Mouse (Mus musculus) C2C12 (cell line): ENCODE results near the gene Pde4c. TPM values are rescaled to one million over a fixed set of nuclear protein-coding genes. Genes with fewer than 3 reads are reported as not detected.

ENCODE experiments used
- H3K27me3 ChIP-seq: one replicate; pipeline ENCODE4 v1.6.1; 2011; ENCODE audit not compliant: control insufficient read depth, insufficient read depth, insufficient read length
- H3K36me3 ChIP-seq: one replicate; pipeline ENCODE4 v1.6.1; 2011; ENCODE audit not compliant: control insufficient read depth, insufficient read depth
- H3K4me3 ChIP-seq: one replicate; pipeline ENCODE4 v1.5.1; 2011; ENCODE audit warnings: mild to moderate bottlenecking, control low read depth; ENCODE audit not compliant: poor library complexity, insufficient read depth, severe bottlenecking
- H3K79me2 ChIP-seq: one replicate; pipeline ENCODE4 v1.6.1; 2011; ENCODE audit not compliant: control insufficient read depth, insufficient read depth
- H3K79me3 ChIP-seq: one replicate; pipeline ENCODE4 v1.6.1; 2011; ENCODE audit warnings: low read depth, control low read depth
- H3ac ChIP-seq: one replicate; pipeline ENCODE3; 2011; ENCODE audit warnings: low read depth; ENCODE audit not compliant: control insufficient read depth, insufficient read length
- CEBPB ChIP-seq: IDR thresholded peaks from one replicate; pipeline ENCODE4 v1.6.1; 2011; ENCODE audit warnings: low read depth, mild to moderate bottlenecking, control low read depth, moderate library complexity
- CTCF ChIP-seq: IDR thresholded peaks from one replicate; pipeline ENCODE4 v1.5.1; 2011; ENCODE audit not compliant: control insufficient read depth, insufficient read depth, insufficient read length
- FOSL1 ChIP-seq: IDR thresholded peaks from one replicate; pipeline ENCODE4 v1.8.0; 2011; ENCODE audit warnings: mild to moderate bottlenecking, low read length; ENCODE audit not compliant: poor library complexity, insufficient read depth, severe bottlenecking
- MAX ChIP-seq: IDR thresholded peaks from one replicate; pipeline ENCODE4 v1.6.1; 2011; ENCODE audit warnings: mild to moderate bottlenecking, control low read depth
- MYOD1 ChIP-seq: IDR thresholded peaks from one replicate; pipeline ENCODE4 v1.6.1; 2011; ENCODE audit warnings: low read depth; ENCODE audit not compliant: control insufficient read depth, insufficient read length
- MYOG ChIP-seq: IDR thresholded peaks from one replicate; pipeline ENCODE4 v1.6.1; 2011; ENCODE audit not compliant: control insufficient read depth, insufficient read length; ENCODE audit errors: extremely low read depth
- USF1 ChIP-seq: IDR thresholded peaks from one replicate; pipeline ENCODE4 v1.6.1; 2011; ENCODE audit warnings: low read depth, mild to moderate bottlenecking, control low read depth, moderate library complexity
- polyA plus RNA-seq: library from polyadenylated mRNA; unstranded; fragments of >200 nt; fragmentation: generic; extraction: Trizol; gene quantifications from one replicate; pipeline ENCODE4 v1.2.1, GENCODE M21; 2012; ENCODE audit warnings: missing spikeins

Gene Pde4c
- polyA plus RNA-seq, 1 experiment, result 0.01 TPM

DNA sequence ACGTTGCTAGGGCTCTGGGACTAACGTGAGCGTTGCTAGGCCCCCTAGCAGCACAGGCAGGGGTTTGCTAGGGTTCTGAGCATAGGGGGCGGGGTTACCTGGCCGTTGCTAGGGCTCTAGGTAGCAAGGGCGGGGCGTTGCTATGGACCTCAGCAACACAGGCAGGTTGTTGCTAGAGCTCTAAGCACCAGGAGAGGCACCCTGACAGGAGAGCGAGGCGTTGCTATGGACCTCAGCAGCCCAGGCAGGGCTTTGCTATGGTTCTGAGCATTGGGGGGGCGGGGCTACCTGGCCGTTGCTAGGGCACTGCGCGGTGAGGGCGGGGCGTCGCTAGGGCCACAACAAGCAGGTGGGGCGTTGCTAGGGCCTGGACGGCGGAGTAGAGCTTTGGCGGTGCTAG, 69.2 kb downstream of the Pde4c start:
- H3K79me2 ChIP-seq, result peaks cover 24% of the 10 kb centered on the region
- TF ChIP-seq CTCF (no peak), MYOD1 (no peak), USF1 (no peak), MYOG (no peak), FOSL1 (no peak), MAX (no peak), CEBPB (no peak)
- H3K27me3 ChIP-seq, result no peaks in the 10 kb centered on the region
- peaks cover 4% of the 10 kb centered on the region for H3K36me3 ChIP-seq
- peaks cover 10% of the 10 kb centered on the region for H3K79me3 ChIP-seq
- peak overlapping the region; percentile 30 for H3ac ChIP-seq
- peak overlapping the region; percentile 18 for H3K4me3 ChIP-seq

- Histone ChIP-seq H3K27me3 (no peaks in the 10 kb centered on the region), H3ac (no peak overlapping the region), H3K4me3 (no peak overlapping the region), H3K79me2 (peaks cover 24% of the 10 kb centered on the region), H3K79me3 (peaks cover 10% of the 10 kb centered on the region), H3K36me3 (no peaks in the 10 kb centered on the region)
- TF ChIP-seq MYOD1 (no peak), MAX (no peak), CTCF (no peak)
These were observed 70.7 kb downstream of the Pde4c start for GRCm38 (mm10) chr8:70794215-70794614.

GRCm38 (mm10) chr8:70795370-70795769, 71.8 kb downstream of the Pde4c start:
- Histone ChIP-seq H3K36me3 (no peaks in the 10 kb centered on the region), H3K4me3 (no peak overlapping the region), H3K79me2 (peaks cover 25% of the 10 kb centered on the region), H3ac (no peak overlapping the region), H3K79me3 (peaks cover 8% of the 10 kb centered on the region), H3K27me3 (no peaks in the 10 kb centered on the region)
- TF ChIP-seq CTCF (no peak), USF1 (no peak), MAX (no peak), MYOG (no peak), MYOD1 (no peak)

DNA sequence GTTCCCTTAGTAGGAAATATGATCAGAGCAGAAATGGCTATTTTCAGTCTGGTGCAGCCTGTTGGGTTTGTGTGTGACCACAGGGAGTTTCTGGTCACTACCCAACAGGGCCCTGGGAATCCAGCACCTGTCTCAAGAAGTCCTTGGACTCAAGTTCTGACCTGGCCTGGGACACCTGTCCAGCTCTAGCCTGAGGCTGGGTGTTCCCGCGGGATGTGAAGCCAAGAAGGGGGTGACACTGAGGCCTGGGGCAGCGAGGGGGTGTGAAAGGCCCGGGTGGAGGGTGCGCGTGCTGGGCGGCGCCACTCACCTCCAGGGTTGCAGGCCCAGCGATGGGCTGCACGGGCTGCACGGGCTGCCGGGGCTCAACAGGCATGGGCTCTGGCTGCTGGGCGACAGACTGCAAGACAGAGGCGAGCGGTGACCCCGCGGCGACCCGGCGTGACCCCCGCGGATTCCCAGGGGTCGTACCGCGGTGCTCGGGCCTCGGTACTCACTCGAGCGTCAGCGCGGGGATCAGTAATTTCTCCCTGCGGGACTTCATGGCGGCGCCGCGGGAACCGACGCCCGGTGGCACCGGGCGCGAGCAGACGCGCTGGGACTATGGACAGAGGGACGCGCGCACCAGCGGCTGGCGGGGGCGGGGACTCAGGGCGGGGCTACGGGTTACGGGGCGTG, 73.0 kb downstream of the Pde4c start:
- peak overlapping the region; percentile 34 for H3K4me3 ChIP-seq
- no peaks in the 10 kb centered on the region for H3K27me3 ChIP-seq

DNA sequence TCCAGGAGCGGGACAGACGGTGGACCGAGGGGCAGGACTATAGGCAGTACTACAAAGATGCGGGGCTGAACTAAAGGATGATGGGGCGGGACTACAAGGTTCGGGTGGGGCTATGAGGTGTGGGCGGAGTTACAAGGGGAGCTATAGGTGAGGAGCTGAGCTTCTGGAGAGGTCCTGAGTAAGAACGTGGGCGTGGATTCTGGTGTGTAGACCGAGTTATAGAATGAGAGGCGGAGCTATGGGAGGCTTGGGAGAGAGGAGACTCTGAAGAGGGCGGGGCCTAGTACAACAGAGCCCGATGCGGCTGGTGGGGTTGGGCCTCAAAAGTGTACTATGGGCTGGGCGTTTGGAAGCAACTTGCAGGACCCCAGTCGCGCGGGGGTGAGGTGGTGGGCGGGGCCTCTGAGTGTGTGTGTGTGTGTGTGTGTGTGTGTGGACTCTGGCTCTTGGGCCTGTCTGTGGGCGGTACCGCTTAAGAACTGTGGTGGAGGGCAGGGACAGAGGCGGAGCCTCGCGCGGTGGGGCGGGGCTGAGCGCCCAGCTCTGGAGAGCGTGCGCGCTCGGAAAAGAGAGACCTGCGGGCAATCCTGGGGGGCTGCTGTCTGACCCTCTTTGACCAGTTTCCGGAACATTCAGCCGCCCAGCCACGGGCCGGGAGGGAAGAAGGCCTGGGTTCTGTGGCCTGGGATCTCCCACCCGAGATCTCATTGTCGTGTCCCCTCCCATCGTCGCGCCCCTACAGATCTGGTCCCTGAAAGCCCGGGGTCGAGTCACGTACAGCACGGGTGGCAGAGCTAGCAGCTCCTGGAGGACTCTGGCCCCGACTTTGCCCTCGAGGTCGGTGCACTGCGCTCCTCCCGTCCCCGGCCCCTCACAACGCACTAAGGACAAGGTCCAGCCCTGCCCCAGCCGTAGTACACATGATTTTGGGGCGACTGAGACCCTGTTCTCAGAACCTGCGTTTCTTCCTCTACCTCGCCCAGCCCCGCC, 73.9 kb downstream of the Pde4c start:
- TF ChIP-seq MYOG, result no peak
- no peak for TF ChIP-seq CEBPB
- no peak for TF ChIP-seq USF1
- no peak for TF ChIP-seq MYOD1
- TF ChIP-seq CTCF, result no peak
- no peak for TF ChIP-seq FOSL1
- TF ChIP-seq MAX, result no peak
- Histone ChIP-seq H3K36me3 (no peaks in the 10 kb centered on the region), H3K79me2 (peaks cover 7% of the 10 kb centered on the region)

More for the DNA sequence above, 73.0 kb downstream of the Pde4c start:
- TF ChIP-seq MYOD1 (peak; percentile 4), MYOG (no peak), MAX (peak; percentile 25)
- peaks cover 14% of the 10 kb centered on the region for H3K79me2 ChIP-seq
- peak overlapping the region; percentile 28 for H3ac ChIP-seq
- H3K36me3 ChIP-seq, result no peaks in the 10 kb centered on the region
- H3K79me3 ChIP-seq, result peaks cover 5% of the 10 kb centered on the region

More for the DNA sequence above, 73.9 kb downstream of the Pde4c start:
- no peaks in the 10 kb centered on the region for H3K27me3 ChIP-seq
- H3K79me3 ChIP-seq, result no peaks in the 10 kb centered on the region
- peak overlapping the region; percentile 77 for H3ac ChIP-seq
- H3K4me3 ChIP-seq, result peak overlapping the region; percentile 34
